Mouse (Mus musculus) stomach, postnatal 0 days (tissue): ENCODE measurements around the gene Enox1. TPM values are rescaled to one million over a fixed set of nuclear protein-coding genes. Genes with fewer than 3 reads are reported as not detected.

Experiments used
- ATAC-seq: fragments of 200-750 bp; cut with Nextera tagmentation; 2 replicates; pipeline ENCODE4 v1.8.0; 2017; ENCODE audit not compliant: low FRiP score, low TSS enrichment
- DNase-seq: peaks from one replicate; pipeline ENCODE4 v3.0.0-alpha.2; 2016; ENCODE audit warnings: low spot score
- H3K27ac ChIP-seq: fragments of 300-500 bp; sonication (generic); replicated peaks from 2 replicates; pipeline ENCODE4 v1.5.1; 2014; ENCODE audit warnings: mild to moderate bottlenecking, control low read depth
- H3K27me3 ChIP-seq: fragments of 300-500 bp; sonication (generic); 2 replicates; pipeline ENCODE4 v1.6.1; 2014; ENCODE audit warnings: low read length; ENCODE audit not compliant: control insufficient read depth, insufficient read depth
- H3K36me3 ChIP-seq: fragments of 300-500 bp; sonication (generic); 2 replicates; pipeline ENCODE4 v1.6.1; 2014; ENCODE audit warnings: low read length, mixed read lengths; ENCODE audit not compliant: control insufficient read depth, insufficient read depth
- H3K4me1 ChIP-seq: fragments of 300-500 bp; sonication (generic); replicated peaks from 2 replicates; pipeline ENCODE4 v1.6.1; 2014; ENCODE audit warnings: antibody characterized with exemption; ENCODE audit not compliant: control insufficient read depth, insufficient read depth
- H3K4me2 ChIP-seq: fragments of 300-500 bp; sonication (generic); replicated peaks from 2 replicates; pipeline ENCODE4 v1.6.1; 2014; ENCODE audit warnings: low read depth, mild to moderate bottlenecking, control low read depth, moderate library complexity
- H3K4me3 ChIP-seq: fragments of 300-500 bp; sonication (generic); 2 replicates; pipeline ENCODE4 v1.5.1; 2014; ENCODE audit warnings: low read depth, low read length, control low read depth
- H3K9ac ChIP-seq: fragments of 300-500 bp; sonication (generic); 2 replicates; pipeline ENCODE4 v1.6.1; 2014; ENCODE audit warnings: mild to moderate bottlenecking, low read length, control low read depth, mixed read lengths
- H3K9me3 ChIP-seq: fragments of 300-500 bp; sonication (generic); 2 replicates; pipeline ENCODE4 v1.6.1; 2016; ENCODE audit warnings: low read length; ENCODE audit not compliant: control insufficient read depth
- CTCF ChIP-seq: IDR thresholded peaks from 2 replicates; pipeline ENCODE4 v1.5.1; 2016; ENCODE audit warnings: antibody characterized with exemption, low read depth, mild to moderate bottlenecking, moderate library complexity
- EP300 ChIP-seq: optimal IDR thresholded peaks from 2 replicates; pipeline ENCODE3; 2016; ENCODE audit warnings: antibody characterized with exemption
- WGBS: fragments of 180-500 bp; shearing (Covaris S2); extraction: QIAGEN DNeasy Blood & Tissue Kit; methylation state at CpG from one replicate; pipeline ENCODE4 v1.1.7; 2014; 5-methylcytosine and 5-hydroxymethylcytosine counted together
- polyA plus RNA-seq: library from polyadenylated mRNA; unstranded; fragments of >200 nt; fragmentation: Nextera tagmentation; extraction: Ambion mirVana; gene quantifications from 2 replicates; pipeline ENCODE4 v1.2.1, GENCODE M21; 2015

Gene Enox1
- polyA plus RNA-seq, 1 experiment from 2014 or later: 2.5 TPM

- Histone ChIP-seq H3K4me2 (no peak overlapping the region), H3K9ac (no peak overlapping the region), H3K27me3 (no peaks in the 10 kb centered on the region), H3K27ac (no peak overlapping the region), H3K4me1 (no peaks in the 10 kb centered on the region), H3K9me3 (no peaks in the 10 kb centered on the region), H3K36me3 (no peaks in the 10 kb centered on the region), H3K4me3 (no peak overlapping the region)
- no peak for DNase-seq
- TF ChIP-seq CTCF (no peak), EP300 (no peak)
- WGBS: 64% methylated on average over 4 of the region's 4 CpGs
- no peak for ATAC-seq
These were observed 11.5 kb upstream of the Enox1 start for GRCm38 (mm10) chr14:77145103-77145502.

GRCm38 (mm10) chr14:77147635-77148034, 8.9 kb upstream of the Enox1 start:
- Histone ChIP-seq H3K36me3 (no peaks in the 10 kb centered on the region), H3K4me1 (no peaks in the 10 kb centered on the region), H3K27ac (no peak overlapping the region), H3K9ac (no peak overlapping the region), H3K27me3 (no peaks in the 10 kb centered on the region), H3K9me3 (no peaks in the 10 kb centered on the region), H3K4me3 (no peak overlapping the region), H3K4me2 (no peak overlapping the region)
- ATAC-seq: no peak
- DNase-seq: no peak
- 90% methylated on average over 1 of the region's 1 CpGs for WGBS
- no peak for TF ChIP-seq EP300
- TF ChIP-seq CTCF: no peak

DNA sequence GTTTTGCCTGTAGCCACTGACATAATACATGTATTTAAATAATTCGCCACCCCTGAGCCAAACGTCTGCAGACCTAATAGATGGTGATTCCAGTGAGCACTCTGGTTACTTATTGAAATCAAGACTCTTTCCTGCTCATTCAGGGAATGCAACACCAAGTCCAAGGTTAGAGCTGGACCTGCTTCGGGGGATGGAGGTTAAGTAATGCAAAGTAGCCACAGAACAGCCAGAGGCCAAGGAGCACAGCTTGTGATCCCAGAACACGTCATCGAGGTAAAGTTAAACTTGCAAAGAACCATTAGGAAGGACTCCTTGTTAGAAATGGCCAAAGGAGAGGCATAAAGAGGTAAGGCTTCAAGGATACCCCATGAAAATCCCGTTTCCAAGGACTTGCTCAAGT, 6.0 kb upstream of the Enox1 start:
- H3K36me3 ChIP-seq: no peaks in the 10 kb centered on the region
- no peaks in the 10 kb centered on the region for H3K9me3 ChIP-seq
- no peak overlapping the region for H3K27ac ChIP-seq
- DNase-seq (no peak), ATAC-seq (no peak)
- no peak overlapping the region for H3K4me2 ChIP-seq
- 79% methylated on average over 6 of the region's 6 CpGs for WGBS
- H3K4me1 ChIP-seq: no peaks in the 10 kb centered on the region
- TF ChIP-seq CTCF (no peak), EP300 (no peak)
- H3K27me3 ChIP-seq: 0 out of 2 replicates have a peak, but pooled peaks cover 3% of the 10 kb centered on the region
- H3K4me3 ChIP-seq: no peak overlapping the region
- H3K9ac ChIP-seq: no peak overlapping the region

DNA sequence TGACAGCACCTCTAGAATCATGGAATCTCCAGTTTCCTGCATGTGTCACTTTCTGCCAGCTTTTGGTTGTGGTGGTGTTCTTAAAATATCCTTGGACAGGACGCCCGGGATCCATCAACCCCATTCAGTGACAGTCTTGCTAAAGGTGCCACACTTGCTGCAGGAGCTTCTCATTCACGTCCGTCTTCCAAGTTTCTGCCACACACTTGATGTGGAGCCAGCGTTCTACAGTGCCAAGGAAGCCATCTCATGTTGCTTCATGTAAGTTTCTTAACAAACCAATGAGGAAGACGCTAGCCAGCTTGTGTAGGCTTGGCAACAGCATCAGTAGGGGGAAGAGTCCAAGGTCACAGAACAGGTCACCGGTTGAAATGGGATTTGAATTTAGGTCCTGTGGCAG, 5.1 kb upstream of the Enox1 start:
- H3K4me3 ChIP-seq: no peak overlapping the region
- H3K27ac ChIP-seq: no peak overlapping the region
- ATAC-seq (no peak), DNase-seq (no peak)
- H3K4me1 ChIP-seq: no peaks in the 10 kb centered on the region
- no peak overlapping the region for H3K9ac ChIP-seq
- 0 out of 2 replicates have a peak, but pooled peaks cover 3% of the 10 kb centered on the region for H3K27me3 ChIP-seq
- TF ChIP-seq EP300 (no peak), CTCF (no peak)
- no peaks in the 10 kb centered on the region for H3K36me3 ChIP-seq
- no peak overlapping the region for H3K4me2 ChIP-seq
- no peaks in the 10 kb centered on the region for H3K9me3 ChIP-seq
- WGBS: 92% methylated on average over 7 of the region's 7 CpGs

DNA sequence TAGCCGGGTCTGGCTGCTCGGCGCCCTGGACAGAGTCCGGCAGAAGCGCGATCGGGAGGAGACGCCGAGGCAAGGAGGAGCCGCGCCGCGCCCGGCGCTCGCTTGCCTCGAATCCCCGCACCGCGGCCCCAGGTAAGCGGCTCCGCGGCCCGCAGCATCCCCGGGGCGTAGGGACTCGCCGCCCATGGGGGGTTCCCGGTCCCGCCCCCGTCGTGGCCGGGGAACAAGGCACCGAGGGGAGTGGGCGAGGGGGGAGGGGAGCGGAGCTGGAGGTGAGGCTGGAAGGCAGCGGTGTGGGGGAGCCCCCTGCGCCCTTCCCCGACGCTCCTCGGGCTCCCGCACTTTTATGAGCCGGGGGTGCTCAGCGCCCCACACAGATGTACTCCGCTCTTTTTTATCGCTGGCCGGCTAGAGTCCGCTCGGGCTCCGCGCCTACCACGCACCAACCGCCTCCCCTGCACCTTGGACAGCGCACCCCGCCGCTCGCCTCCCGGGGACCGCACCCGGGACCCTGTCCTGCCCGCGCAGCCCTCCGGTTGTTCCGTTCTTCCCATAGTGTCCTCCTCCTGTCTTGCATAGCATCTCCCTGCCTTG, 445 bp downstream of the Enox1 start:
- no peaks in the 10 kb centered on the region for H3K9me3 ChIP-seq
- H3K27me3 ChIP-seq: peaks cover 5% of the 10 kb centered on the region; the same call in 1 of the 2 replicates
- peak overlapping the region; percentile 54 for H3K9ac ChIP-seq
- no peaks in the 10 kb centered on the region for H3K4me1 ChIP-seq
- under 1% methylated on average over 44 of the region's 64 CpGs for WGBS
- H3K36me3 ChIP-seq: no peaks in the 10 kb centered on the region
- H3K4me3 ChIP-seq: peak overlapping the region; percentile 63
- H3K4me2 ChIP-seq: peak overlapping the region; percentile 97
- H3K27ac ChIP-seq: peak overlapping the region; percentile 45; the same call in 1 of the 2 replicates
- peak; percentile 21 for DNase-seq
- TF ChIP-seq CTCF (no peak), EP300 (no peak)
- ATAC-seq: peak; percentile 46

- Histone ChIP-seq H3K4me3 (peak overlapping the region; percentile 63), H3K4me1 (no peaks in the 10 kb centered on the region), H3K9me3 (no peaks in the 10 kb centered on the region), H3K36me3 (no peaks in the 10 kb centered on the region), H3K27me3 (peaks cover 5% of the 10 kb centered on the region; the same call in 1 of the 2 replicates), H3K27ac (no peak overlapping the region), H3K4me2 (peak overlapping the region; percentile 97), H3K9ac (peak overlapping the region; percentile 54)
- TF ChIP-seq EP300 (no peak), CTCF (no peak)
- ATAC-seq (peak; percentile 80), DNase-seq (peak; percentile 55)
- WGBS: 2% methylated on average over 31 of the region's 31 CpGs
These were observed 945 bp downstream of the Enox1 start for GRCm38 (mm10) chr14:77157505-77157911.
